Mouse (Mus musculus) C2C12 (cell line): Measurements from ENCODE around the gene Capn11. TPM values are rescaled to one million over a fixed set of nuclear protein-coding genes. Genes with fewer than 3 reads are reported as not detected.
A peak's percentile ranks its signal among the peaks of the same experiment; 100 is the strongest.

Source experiments
- H3K27me3 ChIP-seq: one replicate; pipeline ENCODE4 v1.6.1; 2011; ENCODE audit not compliant: control insufficient read depth, insufficient read depth, insufficient read length
- H3K36me3 ChIP-seq: one replicate; pipeline ENCODE4 v1.6.1; 2011; ENCODE audit not compliant: control insufficient read depth, insufficient read depth
- H3K4me3 ChIP-seq: one replicate; pipeline ENCODE4 v1.5.1; 2011; ENCODE audit warnings: mild to moderate bottlenecking, control low read depth; ENCODE audit not compliant: poor library complexity, insufficient read depth, severe bottlenecking
- H3K79me2 ChIP-seq: one replicate; pipeline ENCODE4 v1.6.1; 2011; ENCODE audit not compliant: control insufficient read depth, insufficient read depth
- H3K79me3 ChIP-seq: one replicate; pipeline ENCODE4 v1.6.1; 2011; ENCODE audit warnings: low read depth, control low read depth
- H3ac ChIP-seq: one replicate; pipeline ENCODE3; 2011; ENCODE audit warnings: low read depth; ENCODE audit not compliant: control insufficient read depth, insufficient read length
- CEBPB ChIP-seq: IDR thresholded peaks from one replicate; pipeline ENCODE4 v1.6.1; 2011; ENCODE audit warnings: low read depth, mild to moderate bottlenecking, control low read depth, moderate library complexity
- CTCF ChIP-seq: IDR thresholded peaks from one replicate; pipeline ENCODE4 v1.5.1; 2011; ENCODE audit not compliant: control insufficient read depth, insufficient read depth, insufficient read length
- FOSL1 ChIP-seq: IDR thresholded peaks from one replicate; pipeline ENCODE4 v1.8.0; 2011; ENCODE audit warnings: mild to moderate bottlenecking, low read length; ENCODE audit not compliant: poor library complexity, insufficient read depth, severe bottlenecking
- MAX ChIP-seq: IDR thresholded peaks from one replicate; pipeline ENCODE4 v1.6.1; 2011; ENCODE audit warnings: mild to moderate bottlenecking, control low read depth
- MYOD1 ChIP-seq: IDR thresholded peaks from one replicate; pipeline ENCODE4 v1.6.1; 2011; ENCODE audit warnings: low read depth; ENCODE audit not compliant: control insufficient read depth, insufficient read length
- MYOG ChIP-seq: IDR thresholded peaks from one replicate; pipeline ENCODE4 v1.6.1; 2011; ENCODE audit not compliant: control insufficient read depth, insufficient read length; ENCODE audit errors: extremely low read depth
- USF1 ChIP-seq: IDR thresholded peaks from one replicate; pipeline ENCODE4 v1.6.1; 2011; ENCODE audit warnings: low read depth, mild to moderate bottlenecking, control low read depth, moderate library complexity
- polyA plus RNA-seq: library from polyadenylated mRNA; unstranded; fragments of >200 nt; fragmentation: generic; extraction: Trizol; gene quantifications from one replicate; pipeline ENCODE4 v1.2.1, GENCODE M21; 2012; ENCODE audit warnings: missing spikeins

Gene Capn11
- polyA plus RNA-seq, 1 experiment: 0.04 TPM

- Histone ChIP-seq H3K36me3 (peaks cover 19% of the 10 kb centered on the region), H3K79me3 (peaks cover 46% of the 10 kb centered on the region), H3K27me3 (no peaks in the 10 kb centered on the region), H3K4me3 (no peak overlapping the region), H3K79me2 (peaks cover 75% of the 10 kb centered on the region), H3ac (no peak overlapping the region)
- no peak for TF ChIP-seq MYOG
- TF ChIP-seq CEBPB: no peak
- no peak for TF ChIP-seq FOSL1
- no peak for TF ChIP-seq MAX
- TF ChIP-seq CTCF: no peak
- no peak for TF ChIP-seq USF1
- no peak for TF ChIP-seq MYOD1
Observed at GRCm38 (mm10) chr17:45693812-45694565, 34.9 kb upstream of the Capn11 start.

DNA sequence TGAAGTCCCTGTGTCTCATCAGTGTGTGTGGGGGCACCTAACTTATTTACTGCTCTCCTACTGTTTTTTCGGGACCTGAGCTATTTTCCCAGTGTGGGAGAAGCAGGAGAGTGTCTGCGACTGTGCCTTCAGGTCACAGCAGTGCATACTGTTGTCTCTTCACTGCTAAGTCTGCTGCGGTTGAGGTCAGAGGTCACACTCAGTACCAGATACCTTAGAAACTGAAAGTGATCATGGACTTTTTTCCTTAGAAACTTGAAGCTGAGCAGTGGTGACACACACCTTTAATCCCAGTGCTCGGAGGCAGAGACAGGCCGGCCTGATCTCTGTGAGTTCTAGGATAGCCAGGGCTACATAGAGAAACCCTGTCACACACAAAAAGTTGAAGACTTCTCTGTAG is 33.0 kb upstream of the Capn11 start:
- Histone ChIP-seq H3ac (no peak overlapping the region), H3K79me2 (peaks cover 88% of the 10 kb centered on the region), H3K79me3 (peaks cover 62% of the 10 kb centered on the region), H3K27me3 (no peaks in the 10 kb centered on the region), H3K36me3 (peaks cover 11% of the 10 kb centered on the region), H3K4me3 (no peak overlapping the region)
- no peak for TF ChIP-seq FOSL1
- TF ChIP-seq MYOD1: no peak
- TF ChIP-seq USF1: no peak
- TF ChIP-seq MAX: no peak
- no peak for TF ChIP-seq MYOG

DNA sequence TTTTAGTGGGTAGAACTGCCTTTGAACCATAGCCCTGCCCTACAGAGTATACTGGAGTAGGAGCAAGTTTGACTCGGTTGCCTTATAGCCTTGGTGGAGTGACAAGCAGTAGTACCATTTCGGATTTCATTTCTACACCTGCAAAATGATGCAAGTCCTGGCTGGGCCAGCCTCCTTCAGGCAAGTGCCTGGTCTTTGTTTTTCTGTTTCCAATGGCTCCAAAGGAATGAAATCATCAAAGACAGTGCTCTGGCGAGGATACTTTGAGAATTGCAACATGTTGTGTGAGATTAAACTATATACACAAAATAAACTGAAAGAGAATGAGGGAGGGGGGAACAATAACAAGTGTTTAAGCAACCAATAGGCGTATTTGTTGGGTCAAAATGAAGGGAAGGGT is 30.9 kb upstream of the Capn11 start:
- Histone ChIP-seq H3ac (no peak overlapping the region), H3K4me3 (no peak overlapping the region), H3K36me3 (no peaks in the 10 kb centered on the region), H3K27me3 (no peaks in the 10 kb centered on the region), H3K79me3 (peaks cover 64% of the 10 kb centered on the region), H3K79me2 (peaks cover 97% of the 10 kb centered on the region)
- TF ChIP-seq MYOD1 (no peak), CEBPB (no peak), FOSL1 (no peak), MAX (no peak), USF1 (no peak), CTCF (no peak), MYOG (no peak)

- peaks cover 99% of the 10 kb centered on the region for H3K79me2 ChIP-seq
- H3K79me3 ChIP-seq: peaks cover 69% of the 10 kb centered on the region
- no peaks in the 10 kb centered on the region for H3K36me3 ChIP-seq
- H3ac ChIP-seq: no peak overlapping the region
- no peak overlapping the region for H3K4me3 ChIP-seq
- H3K27me3 ChIP-seq: no peaks in the 10 kb centered on the region
- TF ChIP-seq MYOG (no peak), MYOD1 (no peak), CEBPB (no peak), FOSL1 (no peak), USF1 (no peak), CTCF (no peak), MAX (no peak)
Observed at GRCm38 (mm10) chr17:45689120-45689519, 30.0 kb upstream of the Capn11 start.

- H3ac ChIP-seq: peak within 1 kb of the TSS; percentile 99
- no peaks in the 10 kb centered on the region for H3K36me3 ChIP-seq
- no peaks in the 10 kb centered on the region for H3K27me3 ChIP-seq
- H3K4me3 ChIP-seq: peak within 1 kb of the TSS; percentile 68
- peaks cover 99% of the 10 kb centered on the region for H3K79me2 ChIP-seq
- peaks cover 70% of the 10 kb centered on the region for H3K79me3 ChIP-seq
- TF ChIP-seq MYOG: no peak
- TF ChIP-seq CEBPB: no peak
- TF ChIP-seq CTCF: no peak
- no peak for TF ChIP-seq MYOD1
- TF ChIP-seq USF1: no peak
- TF ChIP-seq MAX: no peak
- no peak for TF ChIP-seq FOSL1
Observed at GRCm38 (mm10) chr17:45686716-45687115, 27.6 kb upstream of the Capn11 start, which contains the start of gene Tmem63b. Gene Tmem63b, minus strand, starts transcription at chr17:45686905.
